Mouse (Mus musculus): ENCODE results near the gene Hic2.

The Hic2 gene

DNA sequence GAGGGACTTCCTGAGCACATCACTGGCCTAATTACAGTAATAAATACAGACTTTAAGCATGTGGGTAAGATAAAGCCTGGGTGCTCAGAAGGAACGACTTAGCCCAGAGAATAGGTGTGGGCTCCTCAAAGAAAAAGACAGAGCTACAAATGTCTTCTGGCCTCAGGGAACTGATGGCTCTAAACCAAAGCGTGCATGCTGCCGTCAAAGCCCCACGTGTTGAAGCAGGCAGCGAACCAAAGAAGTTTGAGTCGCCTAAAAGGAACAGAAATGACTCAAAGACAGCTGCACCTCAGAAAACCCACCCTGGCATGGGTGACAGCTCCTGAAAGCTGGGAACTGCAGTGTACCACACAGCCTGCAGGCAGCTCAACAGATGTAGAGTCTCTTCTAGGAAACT lies 38.5 kb downstream of the Hic2 start:
- DNase-seq (ENCODE audit: low read depth in 2 of 2, low spot score in 2 of 2): no peak

DNA sequence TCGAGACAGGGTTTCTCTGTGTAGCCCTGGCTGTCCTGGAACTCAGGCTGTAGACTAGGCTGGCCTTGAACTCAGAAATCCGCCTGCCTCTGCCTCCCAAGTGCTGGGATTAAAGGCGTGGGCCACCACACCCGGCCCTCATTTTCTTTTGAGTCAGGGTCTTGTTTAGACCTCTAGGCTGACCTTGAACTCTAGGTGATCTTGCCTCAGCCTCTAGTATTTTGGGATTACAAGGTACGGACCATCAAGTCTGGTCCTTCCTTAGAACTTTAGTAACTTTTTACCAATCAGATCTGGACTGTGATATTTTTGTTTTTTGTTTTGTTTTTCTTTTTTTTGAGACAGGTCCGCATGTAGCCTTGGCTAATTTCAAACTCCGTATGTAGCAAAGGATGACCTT lies 42.3 kb downstream of the Hic2 start, which contains the start of gene Tmem191c:
Gene Tmem191c, plus strand, starts transcription at position 357 of the 400 bp plus-strand sequence.
- DNase-seq (ENCODE audit: low read depth in 2 of 2, low spot score in 2 of 2): no peak

DNA sequence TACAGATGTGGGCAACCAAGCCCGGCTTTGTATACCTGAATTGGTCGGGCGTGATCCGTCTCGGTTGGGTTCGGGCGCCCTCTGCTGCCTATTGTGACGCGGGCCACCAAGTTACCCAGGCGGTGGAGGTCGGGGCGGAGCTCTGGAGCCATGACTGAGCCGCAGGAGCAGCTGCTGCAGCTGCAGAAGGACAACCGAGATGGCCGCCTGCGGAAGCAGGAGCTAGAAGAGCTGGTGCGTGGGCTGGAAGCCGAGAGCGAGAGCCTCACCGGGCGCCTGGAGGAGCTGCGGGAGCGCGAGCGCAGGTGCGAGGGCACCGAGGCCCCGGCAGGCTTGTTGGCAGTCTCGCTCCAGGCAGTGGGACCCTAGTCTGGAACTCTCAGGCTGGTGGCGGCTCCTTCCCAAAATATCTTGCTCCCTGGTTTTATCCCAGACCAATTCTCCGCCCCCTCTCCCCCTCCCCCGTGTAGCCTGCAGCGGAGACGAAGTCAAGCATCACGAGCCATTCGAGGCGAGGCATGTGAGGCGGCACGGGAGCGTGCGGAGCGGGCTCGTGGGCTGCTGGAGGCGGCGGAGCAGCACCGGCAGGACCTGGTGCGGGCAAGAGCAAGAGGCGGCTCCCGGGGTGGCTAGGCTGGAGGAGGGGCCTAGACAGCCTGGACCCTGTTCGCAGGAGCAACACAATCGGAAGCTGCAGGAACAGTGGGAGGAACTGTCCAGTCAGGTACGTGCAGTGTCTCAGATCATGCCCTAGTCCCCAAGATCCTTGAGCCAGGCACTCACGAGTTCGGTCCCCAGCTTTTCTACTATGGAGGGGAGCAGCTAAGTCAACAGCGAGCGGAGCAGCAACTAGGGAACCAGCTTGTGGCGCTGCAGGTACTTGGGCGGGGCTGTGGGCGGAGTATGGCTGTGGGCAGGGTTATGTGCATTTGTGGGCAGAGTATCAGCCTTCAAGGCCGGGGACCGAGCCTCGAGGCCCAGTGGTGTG lies 43.1 kb downstream of the Hic2 start:
- peak; percentile 91 to 95 for DNase-seq (ENCODE audit: low read depth in 2 of 2, low spot score in 2 of 2)

DNA sequence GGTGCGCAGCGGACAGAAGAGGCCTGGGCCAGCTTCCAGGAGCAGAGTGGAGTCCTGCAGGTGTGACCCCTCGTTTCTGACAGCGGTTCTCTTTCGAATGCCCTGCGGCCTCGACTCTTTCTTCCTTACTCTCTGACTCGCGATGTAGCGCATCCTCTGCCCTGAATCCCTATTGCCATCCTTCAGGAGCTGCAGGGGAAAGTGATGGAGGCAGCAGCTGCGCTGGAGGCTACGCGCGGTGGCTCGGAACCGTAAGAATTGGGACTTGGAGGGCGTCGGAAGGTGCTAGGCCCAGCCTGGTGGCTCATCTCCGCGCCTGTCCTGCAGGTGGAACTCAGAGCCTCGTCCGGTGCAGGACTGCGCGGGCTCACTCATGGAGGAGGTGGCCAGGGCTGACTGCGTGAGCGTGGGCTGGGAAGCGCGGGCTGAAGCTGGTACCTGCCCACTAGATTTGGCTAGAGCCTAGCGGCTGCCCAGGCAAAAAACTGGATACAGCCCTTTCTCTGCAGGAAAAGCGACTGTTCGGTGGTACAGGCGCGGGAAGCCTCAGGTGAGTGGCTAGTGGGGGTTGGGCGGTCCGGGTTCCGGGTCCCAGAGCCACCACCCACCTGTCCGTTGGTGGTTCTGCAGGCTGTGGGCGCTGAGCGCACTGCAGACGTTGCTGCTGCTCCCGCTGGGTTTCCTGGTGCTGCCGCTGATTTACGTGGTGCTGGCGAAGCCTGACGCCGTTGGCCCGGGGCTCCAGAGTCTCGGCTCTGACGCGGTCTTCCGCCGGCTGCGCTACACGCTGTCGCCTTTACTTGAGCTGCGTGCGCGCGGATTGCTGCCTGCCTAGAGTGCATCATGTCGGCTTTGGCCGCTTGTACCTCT lies 44.2 kb downstream of the Hic2 start:
- DNase-seq (ENCODE audit: low read depth in 2 of 2, low spot score in 2 of 2): peak; percentile 49 to 55

DNA sequence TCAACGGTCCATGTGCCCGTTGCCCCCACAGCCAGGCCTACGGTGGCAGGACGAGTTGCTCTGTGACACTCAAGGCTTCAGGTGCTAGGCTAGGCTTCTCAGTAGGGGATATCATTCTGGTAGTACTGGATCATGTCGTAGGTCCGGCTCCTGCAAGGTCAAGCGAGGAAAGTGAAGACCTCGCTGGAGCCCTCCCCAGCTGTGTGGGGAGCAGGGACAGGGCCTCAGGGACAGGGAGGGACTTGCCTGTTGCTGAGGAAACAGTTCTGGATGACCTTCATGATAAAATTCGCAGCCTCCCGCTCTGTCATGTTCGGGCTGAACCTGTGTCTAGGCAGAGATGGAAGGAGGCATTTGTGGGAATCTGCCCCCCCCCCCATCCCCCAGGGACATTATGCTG lies 47.1 kb downstream of the Hic2 start:
- no peak for DNase-seq (ENCODE audit: low read depth in 2 of 2, low spot score in 2 of 2)

DNA sequence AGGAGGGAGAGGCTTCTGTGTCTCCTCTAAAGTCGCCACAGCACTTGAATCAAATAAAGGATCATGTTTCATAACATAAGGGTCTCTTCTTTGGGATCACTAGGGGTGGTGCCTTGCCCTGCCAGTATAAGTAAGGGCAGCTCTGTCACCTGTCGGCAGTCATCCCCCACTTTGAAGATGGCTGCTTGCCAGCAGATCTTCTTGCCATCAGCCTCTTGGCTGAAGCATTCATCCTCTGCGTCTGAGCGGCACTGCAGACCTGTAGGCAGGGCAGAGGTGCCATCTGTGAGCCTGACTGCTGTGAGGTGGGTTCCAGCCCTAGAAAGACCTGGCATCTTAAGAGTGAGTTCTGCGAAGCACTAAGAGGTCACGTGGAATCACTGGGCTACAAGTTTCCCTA lies 49.8 kb downstream of the Hic2 start:
- DNase-seq (ENCODE audit: low read depth in 2 of 2, low spot score in 2 of 2): no peak

DNA sequence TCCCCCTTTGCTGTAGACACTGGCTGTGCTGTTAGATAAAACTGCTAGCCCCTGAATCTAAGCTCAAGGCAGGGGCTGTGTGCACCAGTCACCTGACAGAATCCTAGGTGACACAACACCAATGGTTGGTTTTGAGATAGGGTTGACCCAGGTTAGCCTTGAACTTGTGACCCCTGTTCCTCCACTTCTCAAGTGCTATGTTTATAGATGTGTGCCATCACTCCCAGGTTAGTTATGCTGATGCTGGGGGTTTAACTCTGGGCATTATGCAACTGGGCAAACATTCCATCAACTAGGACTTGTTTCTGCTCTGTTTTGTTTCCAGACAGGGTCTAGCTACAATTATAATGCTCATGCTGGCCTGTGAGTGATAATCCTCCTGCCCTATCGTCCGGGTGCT lies 53.7 kb downstream of the Hic2 start:
- no peak for DNase-seq (ENCODE audit: low read depth in 2 of 2, low spot score in 2 of 2)

DNA sequence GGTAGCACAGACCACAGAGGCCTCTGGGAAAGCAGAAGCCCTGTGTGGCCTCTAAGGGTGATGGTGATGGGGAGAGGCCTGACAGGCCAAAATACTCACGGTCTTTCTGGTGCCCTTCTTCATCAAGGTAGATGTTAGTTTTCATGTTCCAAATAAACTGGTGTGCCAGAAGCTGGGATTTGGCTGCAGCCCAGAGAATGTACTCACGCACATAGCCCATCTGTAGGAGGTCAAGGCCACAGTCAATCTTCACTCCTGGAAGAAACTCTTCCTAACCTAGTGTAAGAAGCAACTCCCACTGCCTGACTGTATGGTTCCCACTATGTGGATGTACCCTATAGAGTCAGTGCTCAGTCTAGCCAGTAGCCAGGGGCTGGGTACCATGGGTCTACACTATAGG lies 57.6 kb downstream of the Hic2 start:
- DNase-seq (ENCODE audit: low read depth in 2 of 2, low spot score in 2 of 2): no peak

DNA sequence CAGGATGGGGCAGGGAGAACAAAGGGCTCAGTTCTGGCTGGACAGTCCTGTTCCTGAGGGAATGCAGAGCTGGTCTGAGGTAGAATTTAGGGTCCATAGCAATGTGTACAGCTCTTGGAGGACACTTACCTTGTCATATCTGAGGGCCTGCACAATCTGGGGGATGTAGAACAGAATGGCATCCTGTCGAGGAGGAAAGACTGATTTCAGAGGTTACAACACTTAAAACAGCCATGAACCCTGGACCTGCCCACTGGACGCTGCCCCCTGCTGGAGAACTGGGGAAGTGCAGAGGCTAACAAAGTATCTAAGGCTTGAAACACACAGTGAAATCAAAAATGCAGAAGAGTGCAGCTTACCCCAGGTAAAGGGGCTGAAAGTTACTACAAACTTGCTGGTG lies 59.4 kb downstream of the Hic2 start:
- DNase-seq (ENCODE audit: low read depth in 2 of 2, low spot score in 2 of 2): peak; percentile 81 to 84

DNA sequence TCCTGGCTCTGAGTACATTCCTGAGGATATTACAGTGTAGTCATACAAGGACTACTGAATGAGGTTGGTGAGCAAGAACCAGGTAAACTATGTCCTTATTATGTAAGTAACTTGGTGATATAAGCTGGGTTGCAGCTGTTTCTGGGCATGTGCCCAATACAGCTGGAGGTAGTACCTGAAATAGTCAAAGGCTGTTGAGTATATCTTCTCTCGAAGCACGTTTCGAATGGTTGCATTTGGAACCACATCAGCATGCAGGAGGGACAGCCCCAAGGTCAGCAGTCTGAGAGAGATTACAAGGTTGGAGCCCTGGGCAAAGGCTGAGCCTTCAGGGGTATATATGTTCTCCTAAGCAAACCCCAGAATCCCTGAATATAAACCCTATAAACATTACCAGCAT lies 67.4 kb downstream of the Hic2 start:
- DNase-seq (ENCODE audit: low read depth in 2 of 2, low spot score in 2 of 2): no peak

DNA sequence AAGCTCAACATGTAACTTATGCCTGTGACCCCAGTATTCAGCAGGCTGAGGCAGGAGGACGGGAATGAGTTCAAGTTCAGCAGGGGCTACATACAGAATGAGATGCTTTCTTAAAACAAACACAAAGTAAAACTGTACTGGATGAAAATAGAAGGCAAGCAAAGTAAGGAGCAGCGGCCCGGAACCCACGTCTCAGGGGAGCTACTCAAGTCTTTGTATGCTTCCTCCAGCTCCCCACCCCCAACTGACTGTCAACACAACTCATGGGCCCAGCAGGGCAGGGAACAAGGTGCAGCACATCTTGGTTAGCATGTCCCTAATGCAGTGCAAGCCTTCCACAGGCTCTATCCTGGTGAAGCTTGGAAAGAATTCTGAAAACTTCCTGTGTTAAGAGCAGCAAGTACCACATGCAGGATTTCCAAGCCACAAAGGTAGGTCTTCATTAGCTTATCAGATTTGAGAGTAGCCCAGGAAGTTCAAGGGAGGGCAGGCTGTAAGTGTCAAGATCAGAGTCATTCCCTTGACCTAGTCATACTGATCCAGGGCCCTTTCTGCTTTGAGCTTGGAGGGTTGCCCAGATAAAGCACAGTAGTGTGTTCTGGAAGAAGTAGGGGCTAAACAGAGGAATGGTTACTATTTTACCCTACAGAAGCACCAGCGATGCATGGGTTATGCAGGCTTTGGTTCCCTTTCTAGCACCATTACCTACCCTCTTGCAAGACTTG lies 70.3 kb downstream of the Hic2 start:
- no peak for DNase-seq (ENCODE audit: low read depth in 2 of 2, low spot score in 2 of 2)

DNA sequence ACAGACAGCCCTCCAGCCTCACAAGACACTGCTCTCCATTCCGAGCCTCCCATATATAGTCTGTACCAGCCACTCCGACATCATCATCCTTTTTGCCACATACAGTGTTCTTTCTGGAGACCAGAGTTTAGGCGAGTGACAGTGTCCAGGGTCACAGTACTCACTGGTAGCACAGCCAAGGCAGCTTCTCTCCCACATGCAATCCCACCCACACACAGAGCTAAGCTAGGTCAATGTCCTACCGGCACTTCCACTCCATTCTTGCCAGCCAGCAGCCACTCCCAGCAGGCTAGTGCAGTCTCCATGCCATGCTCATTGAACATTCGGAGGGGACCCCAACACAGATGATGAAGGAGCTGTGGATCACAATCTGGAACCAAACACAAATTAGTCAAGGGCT lies 74.1 kb downstream of the Hic2 start:
- DNase-seq (ENCODE audit: low read depth in 2 of 2, low spot score in 2 of 2): no peak

DNA sequence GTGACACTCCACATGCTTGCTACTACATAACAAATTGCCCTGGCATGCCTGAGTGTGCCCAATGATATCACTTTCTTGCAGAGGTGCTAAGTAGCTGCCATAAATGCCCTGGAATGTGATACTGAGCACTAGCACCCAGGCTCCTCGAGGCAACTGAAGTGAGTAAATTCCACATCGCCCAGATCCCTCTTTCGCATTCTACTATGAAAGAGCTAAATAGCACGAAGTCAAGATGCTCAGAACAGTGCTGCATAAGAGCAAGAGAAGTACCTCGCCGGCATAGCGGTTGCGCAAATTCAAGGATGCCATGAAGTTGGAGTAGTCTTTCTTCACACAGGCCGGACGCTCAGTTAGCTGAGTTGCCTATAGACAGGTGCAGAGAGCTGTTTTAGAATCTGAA lies 75.7 kb downstream of the Hic2 start:
- no peak for DNase-seq (ENCODE audit: low read depth in 2 of 2, low spot score in 2 of 2)

DNA sequence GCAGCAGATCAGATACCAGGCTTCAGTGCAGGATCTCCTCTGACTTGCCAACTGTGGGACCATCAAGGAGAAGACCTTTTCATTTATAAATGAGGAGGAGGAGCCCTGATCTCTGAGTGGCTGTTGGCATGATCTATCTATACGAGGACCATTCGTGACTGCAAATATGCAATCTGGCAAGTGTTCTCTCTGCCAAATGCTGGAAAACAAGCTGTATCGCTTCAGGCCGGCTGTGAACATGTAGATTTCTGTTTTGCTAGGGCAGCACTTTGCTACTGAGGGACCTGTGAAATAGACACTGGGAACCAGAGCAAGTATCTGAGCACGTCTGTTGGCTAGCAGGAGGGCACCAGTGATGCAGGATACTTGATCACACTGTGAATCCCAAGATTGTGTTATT lies 79.2 kb downstream of the Hic2 start:
- DNase-seq (ENCODE audit: low read depth in 2 of 2, low spot score in 2 of 2): no peak
